Mouse (Mus musculus) heart, postnatal 0 days (tissue): ENCODE results near the gene Park7. TPM values are rescaled to one million over a fixed set of nuclear protein-coding genes. Genes with fewer than 3 reads are reported as not detected.

Experiments used
- ATAC-seq: fragments of 200-750 bp; cut with Nextera tagmentation; 2 replicates; pipeline ENCODE4 v1.8.0; 2017; ENCODE audit warnings: low read depth, moderate number of reproducible peaks, moderate library complexity; ENCODE audit not compliant: insufficient read depth
- DNase-seq: peaks from one replicate; pipeline ENCODE4 v3.0.0-alpha.2; 2016; ENCODE audit warnings: low spot score
- H3K27ac ChIP-seq: fragments of 300-500 bp; sonication (generic); 2 replicates; pipeline ENCODE4 v1.5.1; 2014; ENCODE audit warnings: low read depth, mild to moderate bottlenecking
- H3K27me3 ChIP-seq: fragments of 300-500 bp; sonication (generic); 2 replicates; pipeline ENCODE4 v1.6.1; 2014; ENCODE audit warnings: low read length, mixed read lengths; ENCODE audit not compliant: control insufficient read depth, insufficient read depth
- H3K36me3 ChIP-seq: fragments of 300-500 bp; sonication (generic); replicated peaks from 2 replicates; pipeline ENCODE4 v1.6.1; 2014; ENCODE audit warnings: low read length, mixed read lengths; ENCODE audit not compliant: control insufficient read depth, insufficient read depth
- H3K4me1 ChIP-seq: fragments of 300-500 bp; sonication (generic); 2 replicates; pipeline ENCODE4 v1.6.1; 2014; ENCODE audit warnings: antibody characterized with exemption; ENCODE audit not compliant: control insufficient read depth, insufficient read depth
- H3K4me2 ChIP-seq: fragments of 300-500 bp; sonication (generic); 2 replicates; pipeline ENCODE4 v1.6.1; 2014; ENCODE audit warnings: low read depth, mild to moderate bottlenecking, low read length, moderate library complexity
- H3K4me3 ChIP-seq: fragments of 300-500 bp; sonication (generic); 2 replicates; pipeline ENCODE4 v1.5.1; 2014; ENCODE audit warnings: low read depth, low read length
- H3K9ac ChIP-seq: fragments of 300-500 bp; sonication (generic); replicated peaks from 2 replicates; pipeline ENCODE4 v1.6.1; 2014; ENCODE audit warnings: low read depth, low read length, mixed read lengths
- H3K9me3 ChIP-seq: fragments of 300-500 bp; sonication (generic); replicated peaks from 2 replicates; pipeline ENCODE4 v1.6.1; 2016; ENCODE audit warnings: low read length; ENCODE audit not compliant: control insufficient read depth
- CTCF ChIP-seq: IDR thresholded peaks from 2 replicates; pipeline ENCODE4 v1.5.1; 2016; ENCODE audit warnings: antibody characterized with exemption, control low read depth, low read depth
- EP300 ChIP-seq: IDR thresholded peaks from 2 replicates; pipeline ENCODE4 v1.6.1; 2016; ENCODE audit warnings: antibody characterized with exemption, low read depth
- WGBS: fragments of 180-500 bp; shearing (Covaris S2); extraction: QIAGEN DNeasy Blood & Tissue Kit; methylation state at CpG from one replicate; pipeline ENCODE4 v1.1.7; 2014; 5-methylcytosine and 5-hydroxymethylcytosine counted together
- polyA plus RNA-seq: library from polyadenylated mRNA; unstranded; fragments of >200 nt; fragmentation: Nextera tagmentation; extraction: Ambion mirVana; gene quantifications from 2 replicates; pipeline ENCODE4 v1.2.1, GENCODE M21; 2015
- total RNA-seq: library from RNA; depleted of rRNA; stranded (reverse); fragments of >200 nt; gene quantifications from 2 replicates; pipeline ENCODE4 v1.2.3, GENCODE M21; 2014; ENCODE audit warnings: low replicate concordance

The Park7 gene
- total and polyA plus RNA-seq, 2 experiments from 2014 or later = 120 to 322 TPM

GRCm38 (mm10) chr4:150872681-150873080 is 41.6 kb downstream of the Park7 start:
- Histone ChIP-seq H3K9me3 (no peaks in the 10 kb centered on the region), H3K4me1 (peaks cover 20% of the 10 kb centered on the region), H3K36me3 (peaks cover 9% of the 10 kb centered on the region), H3K9ac (no peak overlapping the region), H3K4me2 (no peak overlapping the region), H3K27me3 (no peaks in the 10 kb centered on the region), H3K27ac (no peak overlapping the region; the same call in 1 of the 2 replicates), H3K4me3 (no peak overlapping the region)
- no peak for TF ChIP-seq CTCF
- no peak for ATAC-seq
- WGBS = 71% methylated on average over 8 of the region's 8 CpGs
- DNase-seq = no peak

GRCm38 (mm10) chr4:150872139-150872651 is 42.0 kb downstream of the Park7 start:
- Histone ChIP-seq H3K27me3 (no peaks in the 10 kb centered on the region), H3K9ac (no peak overlapping the region), H3K4me1 (peaks cover 20% of the 10 kb centered on the region), H3K4me3 (no peak overlapping the region), H3K36me3 (peaks cover 14% of the 10 kb centered on the region), H3K27ac (peak overlapping the region; percentile 27), H3K4me2 (no peak overlapping the region), H3K9me3 (no peaks in the 10 kb centered on the region)
- TF ChIP-seq EP300 (no peak), CTCF (no peak)
- no peak for DNase-seq
- ATAC-seq = 0 out of 2 replicates have a peak, but pooled peaks have one; percentile 5
- 51% methylated on average over 9 of the region's 9 CpGs for WGBS

GRCm38 (mm10) chr4:150871392-150872138 is 42.7 kb downstream of the Park7 start:
- 28% methylated on average over 10 of the region's 10 CpGs for WGBS
- TF ChIP-seq EP300 = no peak
- TF ChIP-seq CTCF = no peak
- Histone ChIP-seq H3K4me3 (no peak overlapping the region), H3K9me3 (no peaks in the 10 kb centered on the region), H3K4me1 (peaks cover 20% of the 10 kb centered on the region), H3K9ac (0 out of 2 replicates have a peak overlapping the region, but pooled peaks have one; percentile 17), H3K36me3 (peaks cover 20% of the 10 kb centered on the region), H3K4me2 (no peak overlapping the region), H3K27me3 (no peaks in the 10 kb centered on the region), H3K27ac (peak overlapping the region; percentile 27)
- ATAC-seq (peak; percentile 65), DNase-seq (no peak)

- H3K9me3 ChIP-seq = no peaks in the 10 kb centered on the region
- H3K9ac ChIP-seq = no peak overlapping the region
- 77% methylated on average over 13 of the region's 13 CpGs for whole genome bisulfite sequencing
- no peaks in the 10 kb centered on the region for H3K27me3 ChIP-seq
- peaks cover 20% of the 10 kb centered on the region for H3K4me1 ChIP-seq
- TF ChIP-seq EP300 (no peak), CTCF (no peak)
- peak overlapping the region; percentile 27 for H3K27ac ChIP-seq
- no peak overlapping the region for H3K4me3 ChIP-seq
- peaks cover 26% of the 10 kb centered on the region for H3K36me3 ChIP-seq
- ATAC-seq = no peak
- H3K4me2 ChIP-seq = no peak overlapping the region
- DNase-seq = no peak
Measured at GRCm38 (mm10) chr4:150870963-150871391, 43.3 kb downstream of the Park7 start.

GRCm38 (mm10) chr4:150869276-150870197 is 44.7 kb downstream of the Park7 start:
- Histone ChIP-seq H3K4me2 (no peak overlapping the region), H3K9ac (no peak overlapping the region), H3K9me3 (no peaks in the 10 kb centered on the region), H3K27ac (no peak overlapping the region), H3K4me3 (no peak overlapping the region), H3K4me1 (peaks cover 20% of the 10 kb centered on the region), H3K27me3 (no peaks in the 10 kb centered on the region), H3K36me3 (peaks cover 33% of the 10 kb centered on the region)
- ATAC-seq = no peak
- no peak for TF ChIP-seq CTCF
- no peak for TF ChIP-seq EP300
- 48% methylated on average over 17 of the region's 17 CpGs for WGBS
- no peak for DNase-seq
